Mouse (Mus musculus): ENCODE measurements around the gene Notch1. TPM values are rescaled to one million over a fixed set of nuclear protein-coding genes. Genes with fewer than 3 reads are reported as not detected.

The Notch1 gene
- polyA plus RNA-seq, 1 experiment = 5.6 TPM

- Histone ChIP-seq H3K27ac (replicated peaks; ENCODE audit: low read depth, low read length) (peak overlapping the region; percentile 64), H3K4me3 (ENCODE audit: insufficient read depth, low read depth, low read length) (no peak overlapping the region), H3K4me1 (ENCODE audit: control insufficient read depth, insufficient read depth, insufficient read length, low read length) (peaks cover 40% of the 10 kb centered on the region)
These were observed 1.1 kb downstream of the Notch1 start for GRCm38 (mm10) chr2:26515335-26515734.

GRCm38 (mm10) chr2:26513105-26513745 lies 3.2 kb downstream of the Notch1 start:
- Histone ChIP-seq H3K27ac (replicated peaks; ENCODE audit: low read depth, low read length) (no peak overlapping the region), H3K4me3 (ENCODE audit: insufficient read depth, low read depth, low read length) (no peak overlapping the region), H3K4me1 (ENCODE audit: control insufficient read depth, insufficient read depth, insufficient read length, low read length) (peaks cover 32% of the 10 kb centered on the region)

GRCm38 (mm10) chr2:26508661-26509060 lies 7.8 kb downstream of the Notch1 start:
- H3K27ac ChIP-seq (replicated peaks; ENCODE audit: low read depth, low read length) = peak overlapping the region; percentile 44; the same call in 1 of the 2 replicates
- no peak overlapping the region for H3K4me3 ChIP-seq (ENCODE audit: insufficient read depth, low read depth, low read length)
- peaks cover 37% of the 10 kb centered on the region for H3K4me1 ChIP-seq (ENCODE audit: control insufficient read depth, insufficient read depth, insufficient read length, low read length)

GRCm38 (mm10) chr2:26507961-26508391 lies 8.5 kb downstream of the Notch1 start:
- peak overlapping the region; percentile 44 for H3K27ac ChIP-seq (replicated peaks; ENCODE audit: low read depth, low read length)
- no peak overlapping the region for H3K4me3 ChIP-seq (ENCODE audit: insufficient read depth, low read depth, low read length)
- peaks cover 32% of the 10 kb centered on the region for H3K4me1 ChIP-seq (ENCODE audit: control insufficient read depth, insufficient read depth, insufficient read length, low read length)

DNA sequence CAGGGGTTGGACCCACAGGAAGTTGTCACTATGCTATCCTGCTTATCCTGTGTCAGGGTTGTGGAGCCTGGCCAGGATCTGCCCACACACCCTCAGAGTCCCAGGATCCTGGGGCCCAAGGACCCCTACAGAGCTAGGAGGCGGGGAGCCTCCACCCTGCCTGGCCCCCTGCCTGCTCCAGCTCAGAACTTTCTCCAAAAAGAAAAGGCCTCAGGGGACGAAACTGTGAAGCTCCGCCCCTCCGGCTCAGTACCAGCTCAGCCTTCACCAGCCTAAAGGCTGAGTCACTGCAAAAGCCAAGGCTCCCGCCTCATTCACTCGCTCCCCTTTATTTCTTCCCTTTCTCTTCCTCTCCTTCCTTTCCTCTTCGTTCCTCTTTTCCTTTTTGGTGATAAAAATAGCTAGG lies 9.0 kb downstream of the Notch1 start:
- Histone ChIP-seq H3K4me3 (ENCODE audit: insufficient read depth, low read depth, low read length) (no peak overlapping the region), H3K27ac (replicated peaks; ENCODE audit: low read depth, low read length) (peak overlapping the region; percentile 58), H3K4me1 (ENCODE audit: control insufficient read depth, insufficient read depth, insufficient read length, low read length) (peaks cover 31% of the 10 kb centered on the region)

- peaks cover 31% of the 10 kb centered on the region for H3K4me1 ChIP-seq (ENCODE audit: control insufficient read depth, insufficient read depth, insufficient read length, low read length)
- peak overlapping the region; percentile 58 for H3K27ac ChIP-seq (replicated peaks; ENCODE audit: low read depth, low read length)
- H3K4me3 ChIP-seq (ENCODE audit: insufficient read depth, low read depth, low read length) = no peak overlapping the region
These were observed 9.7 kb downstream of the Notch1 start for GRCm38 (mm10) chr2:26506746-26507280.

GRCm38 (mm10) chr2:26504772-26505480 lies 11.5 kb downstream of the Notch1 start:
- peaks cover 36% of the 10 kb centered on the region for H3K4me1 ChIP-seq (ENCODE audit: control insufficient read depth, insufficient read depth, insufficient read length, low read length)

GRCm38 (mm10) chr2:26503661-26504575 lies 12.5 kb downstream of the Notch1 start:
- Histone ChIP-seq H3K4me1 (ENCODE audit: control insufficient read depth, insufficient read depth, insufficient read length, low read length) (peaks cover 46% of the 10 kb centered on the region), H3K4me3 (ENCODE audit: insufficient read depth, low read depth, low read length) (peak overlapping the region; percentile 98), H3K27ac (replicated peaks; ENCODE audit: low read depth, low read length) (peak overlapping the region; percentile 96)

More at GRCm38 (mm10) chr2:26504772-26505480, 11.5 kb downstream of the Notch1 start:
- 0 out of 2 replicates have a peak overlapping the region, but pooled peaks have one; percentile 86 for H3K4me3 ChIP-seq (ENCODE audit: insufficient read depth, low read depth, low read length)
- H3K27ac ChIP-seq (replicated peaks; ENCODE audit: low read depth, low read length) = peak overlapping the region; percentile 96

- Histone ChIP-seq H3K27ac (replicated peaks; ENCODE audit: low read depth, low read length) (peak overlapping the region; percentile 86), H3K4me3 (ENCODE audit: insufficient read depth, low read depth, low read length) (peak overlapping the region; percentile 98), H3K4me1 (ENCODE audit: control insufficient read depth, insufficient read depth, insufficient read length, low read length) (peaks cover 48% of the 10 kb centered on the region)
These were observed 13.4 kb downstream of the Notch1 start for GRCm38 (mm10) chr2:26502863-26503631.

GRCm38 (mm10) chr2:26502299-26502862 lies 14.1 kb downstream of the Notch1 start:
- H3K4me1 ChIP-seq (ENCODE audit: control insufficient read depth, insufficient read depth, insufficient read length, low read length) = peaks cover 51% of the 10 kb centered on the region
- peak overlapping the region; percentile 98 for H3K4me3 ChIP-seq (ENCODE audit: insufficient read depth, low read depth, low read length)
- H3K27ac ChIP-seq (replicated peaks; ENCODE audit: low read depth, low read length) = peak overlapping the region; percentile 86

DNA sequence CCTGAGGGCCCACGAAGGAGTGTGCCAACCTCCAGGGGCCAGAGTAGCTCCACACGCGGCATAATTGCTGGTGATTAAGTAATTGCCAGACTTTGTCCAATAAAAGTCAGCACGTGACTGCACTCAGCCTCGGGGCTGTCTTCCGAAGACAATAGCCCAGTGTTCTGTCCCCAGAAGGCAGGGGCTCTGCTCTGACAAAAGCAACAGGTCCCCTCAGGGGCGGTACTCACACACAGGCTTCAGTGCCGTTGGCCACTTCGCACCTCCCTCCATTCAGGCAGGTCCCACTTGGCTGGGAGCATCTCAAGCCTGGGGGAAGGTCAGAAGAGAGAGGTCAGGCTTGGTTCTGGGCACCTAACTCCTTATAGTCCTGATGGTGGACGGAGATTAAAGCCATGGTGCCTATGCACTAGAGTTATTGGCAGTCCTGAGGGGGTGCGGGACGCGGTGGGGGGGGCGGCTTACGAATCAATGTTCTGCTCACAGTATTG lies 14.8 kb downstream of the Notch1 start:
- H3K27ac ChIP-seq (replicated peaks; ENCODE audit: low read depth, low read length) = peak overlapping the region; percentile 76
- H3K4me1 ChIP-seq (ENCODE audit: control insufficient read depth, insufficient read depth, insufficient read length, low read length) = peaks cover 51% of the 10 kb centered on the region
- H3K4me3 ChIP-seq (ENCODE audit: insufficient read depth, low read depth, low read length) = peak overlapping the region; percentile 98

DNA sequence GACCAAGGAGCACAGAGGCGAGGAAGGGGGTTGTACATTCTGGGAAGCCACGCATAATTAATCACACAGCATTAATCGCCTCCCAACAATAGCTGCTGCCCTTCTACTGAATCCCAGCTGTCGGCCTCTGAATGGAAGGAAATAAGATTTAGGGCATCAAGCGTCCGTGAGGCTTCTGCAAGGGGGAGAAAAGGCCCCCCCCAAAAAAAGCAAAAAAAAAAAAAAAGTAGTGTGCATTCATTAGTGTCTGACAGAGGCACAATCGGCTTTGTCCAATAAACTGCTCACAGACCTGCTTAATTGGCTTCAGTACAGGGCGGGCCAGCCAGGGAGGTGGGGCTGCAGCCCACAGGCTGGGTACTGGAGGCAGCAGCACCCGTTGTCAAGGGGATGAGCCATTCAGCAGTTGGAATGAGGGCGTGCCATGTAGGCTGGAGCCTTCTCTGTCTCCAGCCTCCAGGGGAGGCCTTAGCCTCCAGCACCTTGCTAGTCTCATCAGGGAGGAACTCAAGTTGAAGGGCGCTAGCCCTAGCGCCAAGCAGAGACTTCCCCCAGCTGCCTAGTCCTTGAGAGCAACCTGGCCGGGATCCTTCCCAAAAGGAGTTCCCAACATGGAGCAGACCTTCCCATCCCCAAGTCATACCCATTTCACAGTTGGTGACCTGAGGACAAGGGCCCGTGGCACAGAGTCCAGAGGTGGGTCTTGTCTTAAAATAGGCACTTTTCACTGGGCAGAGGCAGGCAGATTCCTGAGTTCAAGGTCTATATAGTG lies 15.7 kb downstream of the Notch1 start:
- H3K4me3 ChIP-seq (ENCODE audit: insufficient read depth, low read depth, low read length) = peak overlapping the region; percentile 98
- H3K4me1 ChIP-seq (ENCODE audit: control insufficient read depth, insufficient read depth, insufficient read length, low read length) = peaks cover 55% of the 10 kb centered on the region
- H3K27ac ChIP-seq (replicated peaks; ENCODE audit: low read depth, low read length) = peak overlapping the region; percentile 76

DNA sequence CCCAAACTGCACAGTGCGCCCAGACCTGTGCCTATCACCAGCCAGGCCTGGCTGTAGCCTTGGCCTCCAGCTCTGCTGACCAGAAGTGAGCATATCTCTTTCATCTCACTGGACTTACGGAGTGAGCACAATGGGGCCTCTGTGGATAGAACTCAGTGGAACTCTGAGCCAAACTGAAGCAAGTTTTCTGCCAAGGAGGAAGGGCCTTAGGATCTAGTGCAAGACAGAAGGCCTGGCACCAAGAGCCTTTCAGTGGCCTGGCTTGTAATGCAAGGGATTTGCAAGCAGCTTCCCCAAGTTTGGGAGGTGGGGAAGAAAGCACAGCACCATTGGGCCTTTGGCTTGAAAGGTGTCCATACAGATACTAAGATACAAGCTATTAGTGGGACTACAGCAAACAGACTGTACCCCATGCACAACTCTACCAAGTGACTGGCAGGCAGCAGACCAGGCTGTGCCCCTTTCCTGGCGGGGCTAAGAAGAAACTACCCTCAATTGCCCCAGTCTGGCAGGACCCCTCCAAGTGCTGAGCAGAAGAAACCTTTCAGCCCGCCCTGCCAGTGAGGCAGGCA lies 16.4 kb downstream of the Notch1 start:
- Histone ChIP-seq H3K4me3 (ENCODE audit: insufficient read depth, low read depth, low read length) (peak overlapping the region; percentile 98), H3K4me1 (ENCODE audit: control insufficient read depth, insufficient read depth, insufficient read length, low read length) (peaks cover 59% of the 10 kb centered on the region), H3K27ac (replicated peaks; ENCODE audit: low read depth, low read length) (peak overlapping the region; percentile 27)

Data from brown adipose tissue, adult 24 weeks (tissue).